Mouse (Mus musculus) thymus, adult 2 months (tissue): ENCODE measurements around the gene Mrgprf. TPM values are rescaled to one million over a fixed set of nuclear protein-coding genes. Genes with fewer than 3 reads are reported as not detected.

Experiments used
- DNase-seq: peaks from one replicate; pipeline ENCODE4 v3.0.0; 2021
- H3K27ac ChIP-seq: fragments of 200-500 bp; 2 replicates; pipeline ENCODE4 v1.5.1; 2012; ENCODE audit warnings: low read length, control low read depth; ENCODE audit not compliant: control insufficient read depth, insufficient read depth
- H3K27me3 ChIP-seq: fragments of 200-500 bp; 2 replicates; pipeline ENCODE4 v1.6.1; 2012; ENCODE audit warnings: mild to moderate bottlenecking, low read length, moderate library complexity, mixed read lengths; ENCODE audit not compliant: control insufficient read depth, insufficient read depth
- H3K36me3 ChIP-seq: fragments of 200-500 bp; 2 replicates; pipeline ENCODE4 v1.6.1; 2012; ENCODE audit warnings: mild to moderate bottlenecking, low read length, moderate library complexity; ENCODE audit not compliant: control insufficient read depth, insufficient read depth
- H3K4me1 ChIP-seq: fragments of 200-500 bp; replicated peaks from 2 replicates; pipeline ENCODE4 v1.6.1; 2012; ENCODE audit warnings: low read length; ENCODE audit not compliant: control insufficient read depth, insufficient read depth
- H3K4me3 ChIP-seq: fragments of 200-500 bp; 2 replicates; pipeline ENCODE4 v1.5.1; 2012; ENCODE audit warnings: mild to moderate bottlenecking, low read length, control low read depth, moderate library complexity; ENCODE audit not compliant: control insufficient read depth, insufficient read depth
- CTCF ChIP-seq: fragments of 200-500 bp; IDR thresholded peaks from 2 replicates; pipeline ENCODE4 v1.5.1; 2012; ENCODE audit warnings: mild to moderate bottlenecking, control low read depth, low read length, moderate library complexity, borderline replicate concordance; ENCODE audit not compliant: control insufficient read depth, poor library complexity, insufficient read depth; ENCODE audit errors: extremely low read depth
- POLR2A ChIP-seq: fragments of 200-500 bp; IDR thresholded peaks from 2 replicates; pipeline ENCODE4 v1.6.1; 2012; ENCODE audit warnings: mild to moderate bottlenecking, low read length, control low read depth, moderate library complexity; ENCODE audit not compliant: control insufficient read depth, poor library complexity, insufficient read depth; ENCODE audit errors: extremely low read depth
- whole genome bisulfite sequencing: fragments of 180-500 bp; shearing (Covaris S2); methylation state at CpG from one replicate; pipeline ENCODE4 v1.1.7; 2018; 5-methylcytosine and 5-hydroxymethylcytosine counted together
- polyA plus RNA-seq: library from polyadenylated mRNA; depleted of rRNA; stranded (reverse); fragments of >200 nt; gene quantifications from 2 replicates; pipeline ENCODE4 v1.2.3, GENCODE M21; 2012

The Mrgprf gene
- polyA plus RNA-seq, 1 experiment, result 6.5 TPM

- H3K4me1 ChIP-seq, result no peaks in the 10 kb centered on the region
- no peak overlapping the region for H3K27ac ChIP-seq
- H3K4me3 ChIP-seq, result no peak overlapping the region
- WGBS, result 82% methylated on average over 3 of the region's 3 CpGs
- H3K27me3 ChIP-seq, result no peaks in the 10 kb centered on the region
- TF ChIP-seq CTCF, result no peak
- no peak for TF ChIP-seq POLR2A
- H3K36me3 ChIP-seq, result no peaks in the 10 kb centered on the region
- no peak for DNase-seq
Observed at GRCm38 (mm10) chr7:145298666-145299490, 1.8 kb upstream of the Mrgprf start.

- Histone ChIP-seq H3K27ac (no peak overlapping the region), H3K4me1 (no peaks in the 10 kb centered on the region), H3K36me3 (no peaks in the 10 kb centered on the region), H3K4me3 (no peak overlapping the region), H3K27me3 (no peaks in the 10 kb centered on the region)
- WGBS, result 81% methylated on average over 7 of the region's 7 CpGs
- TF ChIP-seq CTCF (no peak), POLR2A (no peak)
- DNase-seq, result no peak
Observed at GRCm38 (mm10) chr7:145299562-145300320, 887 bp upstream of the Mrgprf start.

GRCm38 (mm10) chr7:145301008-145301340, 346 bp downstream of the Mrgprf start:
- no peak overlapping the region for H3K4me3 ChIP-seq

GRCm38 (mm10) chr7:145301341-145302005, 845 bp downstream of the Mrgprf start:
- TF ChIP-seq CTCF, result no peak
- TF ChIP-seq POLR2A, result no peak
- no peaks in the 10 kb centered on the region for H3K36me3 ChIP-seq
- DNase-seq, result no peak
- no peaks in the 10 kb centered on the region for H3K4me1 ChIP-seq
- no peak overlapping the region for H3K27ac ChIP-seq
- H3K27me3 ChIP-seq, result no peaks in the 10 kb centered on the region
- WGBS, result 95% methylated on average over 6 of the region's 6 CpGs
- no peak overlapping the region for H3K4me3 ChIP-seq

More at GRCm38 (mm10) chr7:145301008-145301340, 346 bp downstream of the Mrgprf start:
- H3K27me3 ChIP-seq, result no peaks in the 10 kb centered on the region
- H3K4me1 ChIP-seq, result no peaks in the 10 kb centered on the region
- DNase-seq, result no peak
- no peak overlapping the region for H3K27ac ChIP-seq
- H3K36me3 ChIP-seq, result no peaks in the 10 kb centered on the region
- TF ChIP-seq CTCF, result no peak
- TF ChIP-seq POLR2A, result no peak

- Histone ChIP-seq H3K36me3 (no peaks in the 10 kb centered on the region), H3K4me1 (no peaks in the 10 kb centered on the region), H3K4me3 (no peak overlapping the region), H3K27me3 (no peaks in the 10 kb centered on the region), H3K27ac (no peak overlapping the region)
- WGBS, result 68% methylated on average over 20 of the region's 20 CpGs
- DNase-seq, result no peak
- TF ChIP-seq POLR2A (no peak), CTCF (no peak)
Observed at GRCm38 (mm10) chr7:145302488-145303285, 2.1 kb downstream of the Mrgprf start.

GRCm38 (mm10) chr7:145304153-145304552, 3.5 kb downstream of the Mrgprf start:
- Histone ChIP-seq H3K27me3 (no peaks in the 10 kb centered on the region), H3K27ac (no peak overlapping the region), H3K4me1 (no peaks in the 10 kb centered on the region), H3K4me3 (no peak overlapping the region), H3K36me3 (no peaks in the 10 kb centered on the region)
- WGBS, result 90% methylated on average over 2 of the region's 2 CpGs
- no peak for DNase-seq
- TF ChIP-seq POLR2A (no peak), CTCF (no peak)
